Mouse (Mus musculus) erythroblast, adult 5-6 weeks (primary cell): ENCODE results near the gene Ift27. TPM values are rescaled to one million over a fixed set of nuclear protein-coding genes. Genes with fewer than 3 reads are reported as not detected.

Experiments used
- ATAC-seq: replicated peaks from 2 replicates; pipeline ENCODE4 v1.8.0; 2016; ENCODE audit warnings: moderate number of reproducible peaks, mild to moderate bottlenecking, moderate TSS enrichment, inconsistent platforms; ENCODE audit not compliant: poor library complexity, low FRiP score, severe bottlenecking
- total RNA-seq, 2 experiments: library from RNA; stranded (forward) in 1 of 2; stranded (reverse) in 1 of 2; fragments of 150-400 nt in 1 of 2; fragments of 200-764, 138-1000 nt in 1 of 2; gene quantifications; 2 replicates each; pipeline versions ENCODE4 v1.2.3 to v1.2.4; 2015 to 2017; ENCODE audit warnings: low replicate concordance in 2 of 2

Gene Ift27
- total RNA-seq, 2 experiments from 2014 or later = 4.6 to 24.4 TPM

GRCm38 (mm10) chr15:78117731-78118130 is 56.2 kb downstream of the Ift27 start:
- no peak for ATAC-seq

- no peak for ATAC-seq
Observed at GRCm38 (mm10) chr15:78116936-78117335, 57.0 kb downstream of the Ift27 start.

GRCm38 (mm10) chr15:78116244-78116643 is 57.7 kb downstream of the Ift27 start:
- no peak for ATAC-seq

Other genes starting within 250 kb of the Ift27 start
- gene Txn2, start 245.1 kb downstream of the Ift27 start, total RNA-seq (2015; ENCODE audit: low replicate concordance) = 63.7 and 67.4 TPM in 2 replicates
- gene Txn2, start 245.1 kb downstream of the Ift27 start, total RNA-seq (2017; ENCODE audit: low replicate concordance) = 16.9 and 29.4 TPM in 2 replicates
- gene Foxred2, start 217.4 kb downstream of the Ift27 start, total RNA-seq (2015; ENCODE audit: low replicate concordance) = 2.1 and 5.9 TPM in 2 replicates
- 2.5 and 4.7 TPM in 2 replicates for gene Foxred2, start 217.4 kb downstream of the Ift27 start, total RNA-seq (2017; ENCODE audit: low replicate concordance)
- 41.5 and 85.3 TPM in 2 replicates for gene Eif3d, start 203.3 kb downstream of the Ift27 start, total RNA-seq (2015; ENCODE audit: low replicate concordance)
- gene Eif3d, start 203.3 kb downstream of the Ift27 start, total RNA-seq (2017; ENCODE audit: low replicate concordance) = 47.5 and 50.3 TPM in 2 replicates
- not detected in 2 replicates for gene Cacng2, start 54.1 kb downstream of the Ift27 start, total RNA-seq (2015; ENCODE audit: low replicate concordance)
- gene Cacng2, start 54.1 kb downstream of the Ift27 start, total RNA-seq (2017; ENCODE audit: low replicate concordance) = not detected in 2 replicates
- gene Pvalb, start 32.3 kb upstream of the Ift27 start, total RNA-seq (2015; ENCODE audit: low replicate concordance) = not detected in 2 replicates
- not detected in 2 replicates for gene Pvalb, start 32.3 kb upstream of the Ift27 start, total RNA-seq (2017; ENCODE audit: low replicate concordance)
- gene Ncf4, start 70.7 kb upstream of the Ift27 start, total RNA-seq (2015; ENCODE audit: low replicate concordance) = 95.7 and 115 TPM in 2 replicates
- gene Ncf4, start 70.7 kb upstream of the Ift27 start, total RNA-seq (2017; ENCODE audit: low replicate concordance) = 33.8 and 63.7 TPM in 2 replicates
- gene Csf2rb2, start 131.6 kb upstream of the Ift27 start, total RNA-seq (2015; ENCODE audit: low replicate concordance) = 6.5 and 6.9 TPM in 2 replicates
- 0.98 and 1.4 TPM in 2 replicates for gene Csf2rb2, start 131.6 kb upstream of the Ift27 start, total RNA-seq (2017; ENCODE audit: low replicate concordance)
- 32.8 and 34.8 TPM in 2 replicates for gene Csf2rb, start 151.6 kb upstream of the Ift27 start, total RNA-seq (2015; ENCODE audit: low replicate concordance)
- 11.4 and 47.2 TPM in 2 replicates for gene Csf2rb, start 151.6 kb upstream of the Ift27 start, total RNA-seq (2017; ENCODE audit: low replicate concordance)
- gene Tex33, start 221.8 kb upstream of the Ift27 start, total RNA-seq (2015; ENCODE audit: low replicate concordance) = not detected in 2 replicates
- gene Tex33, start 221.8 kb upstream of the Ift27 start, total RNA-seq (2017; ENCODE audit: low replicate concordance) = not detected in 2 replicates
- 5.2 and 6.0 TPM in 2 replicates for gene Tst, start 231.8 kb upstream of the Ift27 start, total RNA-seq (2015; ENCODE audit: low replicate concordance)
- gene Tst, start 231.8 kb upstream of the Ift27 start, total RNA-seq (2017; ENCODE audit: low replicate concordance) = 3.5 and 8.1 TPM in 2 replicates
- gene Mpst, start 232.3 kb upstream of the Ift27 start, total RNA-seq (2015; ENCODE audit: low replicate concordance) = 7.7 and 10.4 TPM in 2 replicates
- gene Mpst, start 232.3 kb upstream of the Ift27 start, total RNA-seq (2017; ENCODE audit: low replicate concordance) = 22.4 and 39.6 TPM in 2 replicates